Mouse (Mus musculus): Measurements from ENCODE around the gene C1ql3. TPM values are rescaled to one million over a fixed set of nuclear protein-coding genes. Genes with fewer than 3 reads are reported as not detected.

C1ql3 gene
- polyA plus RNA-seq, 1 experiment from 2014 or later: 1.0 TPM

DNA sequence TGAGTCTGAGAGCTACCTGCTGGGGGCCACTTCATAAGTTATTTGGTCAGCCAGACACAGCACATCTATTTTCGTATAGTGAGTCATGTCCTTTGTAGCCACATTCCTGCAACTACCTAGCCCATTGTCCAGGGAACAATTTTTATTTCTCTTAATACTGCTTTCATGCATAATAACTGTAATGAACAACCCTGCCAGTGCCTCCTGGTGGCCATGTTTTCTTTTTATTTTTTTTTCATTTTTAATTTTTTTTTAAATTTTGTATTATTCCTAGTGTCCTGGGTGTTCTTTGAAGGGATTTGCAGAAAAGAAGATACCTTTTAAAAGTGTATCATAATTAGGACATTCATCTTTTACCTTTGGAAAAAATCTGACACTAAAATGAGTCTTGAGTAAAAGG, 3.2 kb downstream of the C1ql3 start:
- Histone ChIP-seq H3K9ac (no peak overlapping the region), H3K27ac (no peak overlapping the region), H3K27me3 (peaks cover 46% of the 10 kb centered on the region), H3K4me2 (replicated peaks) (no peak overlapping the region), H3K36me3 (no peaks in the 10 kb centered on the region), H3K4me3 (no peak overlapping the region), H3K4me1 (peaks cover 26% of the 10 kb centered on the region), H3K9me3 (no peaks in the 10 kb centered on the region)
- 69% methylated on average over 1 of the region's 1 CpGs for WGBS
- ATAC-seq (ENCODE audit: low FRiP score, low read depth): no peak

DNA sequence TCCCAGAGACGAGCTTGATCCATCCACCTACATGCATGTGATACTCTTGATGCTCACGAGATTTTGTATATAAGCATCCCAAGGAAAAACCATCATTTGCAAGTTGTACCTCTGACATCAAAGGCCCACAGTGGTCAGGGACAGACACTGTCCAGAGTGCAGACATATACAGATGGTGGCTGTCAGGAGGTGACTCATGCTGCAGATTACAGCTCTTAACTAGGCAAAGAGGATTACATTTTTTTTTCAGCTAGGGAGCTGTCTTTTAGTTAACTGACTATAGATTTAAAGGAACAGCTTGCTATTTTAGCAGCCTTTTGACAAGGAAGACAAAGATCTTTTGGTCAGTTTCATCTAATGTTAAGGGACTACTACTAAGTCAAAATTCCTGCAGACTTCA, 11.6 kb downstream of the C1ql3 start:
- no peak overlapping the region for H3K27ac ChIP-seq
- no peaks in the 10 kb centered on the region for H3K9me3 ChIP-seq
- WGBS: 69% methylated on average over 2 of the region's 2 CpGs
- no peak overlapping the region for H3K4me2 ChIP-seq (replicated peaks)
- no peaks in the 10 kb centered on the region for H3K27me3 ChIP-seq
- no peak for ATAC-seq (ENCODE audit: low FRiP score, low read depth)
- H3K36me3 ChIP-seq: no peaks in the 10 kb centered on the region
- no peak overlapping the region for H3K4me3 ChIP-seq
- H3K9ac ChIP-seq: no peak overlapping the region
- H3K4me1 ChIP-seq: no peaks in the 10 kb centered on the region

DNA sequence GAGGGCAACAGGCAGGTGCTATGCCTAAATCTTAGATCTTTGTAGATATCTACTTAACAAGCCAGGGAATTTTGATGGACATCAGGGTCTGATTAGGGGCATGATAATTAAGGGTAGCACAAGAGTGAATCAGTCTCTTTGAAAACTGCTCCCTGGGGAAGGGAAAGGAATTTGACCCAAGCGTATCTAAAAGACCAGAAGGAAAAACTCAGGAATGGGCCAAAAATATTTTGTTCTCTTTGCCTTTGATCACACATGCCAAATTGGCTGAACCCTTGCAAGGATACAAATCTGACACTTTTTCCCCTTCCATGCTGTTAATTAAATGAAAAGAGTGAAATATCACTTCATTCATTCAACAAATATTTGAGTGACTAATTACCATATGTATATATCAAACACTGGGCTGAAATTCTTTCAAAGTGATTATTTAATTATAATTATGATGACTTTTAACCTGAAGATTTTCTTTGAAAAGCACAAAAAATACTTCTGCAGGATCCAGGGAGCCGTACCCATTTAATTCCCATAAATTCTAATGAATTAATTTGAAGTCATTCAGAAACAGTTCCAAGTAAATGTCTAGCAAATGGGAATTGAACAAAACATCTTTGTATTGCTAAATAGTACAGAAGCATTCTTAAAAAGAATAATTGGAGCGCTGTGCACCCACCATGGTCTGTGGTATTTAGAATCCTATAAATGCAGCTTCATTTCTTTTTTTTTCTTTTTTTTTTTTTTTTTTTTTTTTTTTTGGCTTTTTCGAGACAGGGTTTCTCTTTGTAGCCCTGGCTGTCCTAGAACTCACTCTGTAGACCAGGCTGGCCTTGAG, 26.5 kb downstream of the C1ql3 start:
- no peak overlapping the region for H3K9ac ChIP-seq
- H3K9me3 ChIP-seq: no peaks in the 10 kb centered on the region

DNA sequence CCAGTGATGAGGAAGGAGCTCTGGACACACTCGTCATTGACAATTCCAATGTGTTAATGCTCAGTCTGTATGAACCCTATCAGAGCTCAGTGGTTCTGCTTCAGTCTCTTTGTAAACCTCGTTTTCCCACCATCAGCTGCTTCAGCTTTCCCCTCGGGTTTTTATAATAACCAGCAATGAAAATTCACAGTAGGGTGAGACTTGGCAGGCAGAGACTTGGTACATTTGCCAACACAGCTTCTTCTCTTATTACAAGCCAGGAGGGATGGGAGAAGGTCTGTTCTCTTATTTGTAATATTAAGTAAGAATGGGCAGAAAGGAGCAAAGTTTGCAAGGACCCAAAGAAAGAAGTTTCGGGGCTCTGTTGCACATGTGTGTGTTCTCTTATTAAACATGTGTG, 32.8 kb downstream of the C1ql3 start:
- no peak for ATAC-seq (ENCODE audit: low FRiP score, low read depth)
- H3K4me3 ChIP-seq: no peak overlapping the region
- peaks cover 6% of the 10 kb centered on the region; the same call in 1 of the 2 replicates for H3K4me1 ChIP-seq
- H3K27me3 ChIP-seq: no peaks in the 10 kb centered on the region
- 56% methylated on average over 4 of the region's 4 CpGs for WGBS
- H3K9me3 ChIP-seq: no peaks in the 10 kb centered on the region
- H3K27ac ChIP-seq: no peak overlapping the region
- no peak overlapping the region for H3K9ac ChIP-seq
- H3K36me3 ChIP-seq: no peaks in the 10 kb centered on the region
- H3K4me2 ChIP-seq (replicated peaks): no peak overlapping the region

More for the DNA sequence above, 26.5 kb downstream of the C1ql3 start:
- no peak for ATAC-seq (ENCODE audit: low FRiP score, low read depth)
- Histone ChIP-seq H3K27ac (no peak overlapping the region), H3K4me2 (replicated peaks) (no peak overlapping the region), H3K36me3 (no peaks in the 10 kb centered on the region), H3K4me3 (no peak overlapping the region), H3K4me1 (no peaks in the 10 kb centered on the region), H3K27me3 (no peaks in the 10 kb centered on the region)
- 62% methylated on average over 4 of the region's 4 CpGs for WGBS

DNA sequence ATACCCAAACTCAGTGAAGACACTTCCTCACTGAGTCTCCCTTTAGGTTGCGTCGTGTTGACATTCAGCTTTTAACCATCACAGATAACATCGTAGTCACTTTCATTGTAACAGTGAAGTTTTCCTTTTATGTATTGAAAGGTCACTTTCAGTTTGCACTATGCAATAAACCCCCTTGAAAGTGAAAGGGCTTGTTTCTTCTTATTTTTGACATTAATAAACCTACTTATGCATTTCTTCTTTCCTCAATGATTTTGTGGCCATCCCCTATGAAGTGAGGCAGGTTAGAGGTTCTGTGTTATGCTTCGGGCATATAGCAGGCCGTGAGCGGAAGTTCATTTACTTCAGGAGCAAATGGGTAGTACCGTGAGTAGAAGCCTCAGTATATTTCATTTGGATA, 34.2 kb downstream of the C1ql3 start:
- 92% methylated on average over 7 of the region's 7 CpGs for WGBS
- Histone ChIP-seq H3K4me1 (peaks cover 6% of the 10 kb centered on the region; the same call in 1 of the 2 replicates), H3K36me3 (no peaks in the 10 kb centered on the region), H3K4me2 (replicated peaks) (no peak overlapping the region), H3K4me3 (no peak overlapping the region), H3K9me3 (no peaks in the 10 kb centered on the region), H3K27ac (no peak overlapping the region), H3K27me3 (no peaks in the 10 kb centered on the region), H3K9ac (no peak overlapping the region)
- ATAC-seq (ENCODE audit: low FRiP score, low read depth): no peak

DNA sequence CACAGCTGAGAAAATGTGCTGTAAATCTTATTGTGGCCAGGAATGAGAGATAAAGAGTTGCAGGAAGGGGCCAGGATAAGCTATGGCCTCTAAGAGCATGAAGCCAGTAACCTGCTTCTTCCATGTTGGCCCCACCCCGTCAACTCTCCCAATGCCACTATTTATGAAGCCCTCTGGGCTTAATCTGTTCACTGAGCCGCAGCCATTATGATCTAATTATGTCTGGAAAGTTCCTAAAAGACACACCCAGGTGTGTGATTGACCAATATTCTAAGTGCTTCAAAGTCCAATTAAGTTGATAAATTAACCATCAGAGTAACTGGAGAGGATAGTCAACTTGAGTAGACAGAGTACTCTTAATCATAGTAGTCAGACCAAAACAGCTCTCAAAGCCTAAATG, 37.9 kb downstream of the C1ql3 start:
- ATAC-seq (ENCODE audit: low FRiP score, low read depth): no peak
- Histone ChIP-seq H3K27me3 (no peaks in the 10 kb centered on the region), H3K36me3 (no peaks in the 10 kb centered on the region), H3K4me3 (no peak overlapping the region), H3K9ac (no peak overlapping the region), H3K4me2 (replicated peaks) (no peak overlapping the region), H3K27ac (no peak overlapping the region), H3K4me1 (peaks cover 4% of the 10 kb centered on the region; the same call in 1 of the 2 replicates), H3K9me3 (no peaks in the 10 kb centered on the region)
- WGBS: 58% methylated on average over 2 of the region's 2 CpGs

DNA sequence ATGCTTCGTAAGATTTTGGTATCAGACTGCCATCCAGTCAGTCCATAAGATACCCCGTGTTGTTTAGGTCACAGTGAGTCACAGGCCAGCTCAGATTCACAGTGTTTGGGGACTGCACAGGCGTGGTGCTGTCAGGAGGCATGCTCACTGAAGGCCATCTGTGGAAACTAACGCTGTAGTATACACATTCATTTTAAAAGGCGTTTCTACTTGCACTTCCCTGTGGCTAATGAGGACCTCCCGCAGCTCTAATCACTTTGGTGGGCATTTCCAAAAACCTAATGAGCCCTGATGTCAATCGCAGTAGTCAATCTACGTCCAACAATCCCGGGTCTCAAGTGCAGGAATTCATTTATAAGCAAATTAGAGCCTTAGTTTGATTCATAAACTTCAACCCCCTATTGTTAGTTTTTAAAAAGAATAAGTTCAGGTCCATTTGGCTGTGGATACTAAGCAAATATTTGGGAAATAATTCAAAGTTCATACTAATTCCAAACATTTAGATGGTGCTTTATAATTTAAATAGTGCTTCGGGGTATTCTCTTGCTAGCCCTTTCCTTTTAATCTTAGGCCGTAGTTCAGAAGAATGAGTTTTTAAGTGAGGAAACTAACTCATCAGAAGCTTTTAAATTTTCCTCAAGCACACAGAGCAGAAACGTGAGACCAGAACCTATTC, 41.4 kb downstream of the C1ql3 start:
- WGBS: 42% methylated on average over 12 of the region's 12 CpGs
- 0 out of 2 replicates have a peak, but pooled peaks have one; percentile 66 for ATAC-seq (ENCODE audit: low FRiP score, low read depth)
- no peak overlapping the region for H3K27ac ChIP-seq
- H3K4me1 ChIP-seq: no peaks in the 10 kb centered on the region
- no peak overlapping the region for H3K9ac ChIP-seq
- H3K36me3 ChIP-seq: no peaks in the 10 kb centered on the region
- no peak overlapping the region for H3K4me2 ChIP-seq (replicated peaks)
- H3K27me3 ChIP-seq: no peaks in the 10 kb centered on the region
- no peaks in the 10 kb centered on the region for H3K9me3 ChIP-seq
- H3K4me3 ChIP-seq: no peak overlapping the region

DNA sequence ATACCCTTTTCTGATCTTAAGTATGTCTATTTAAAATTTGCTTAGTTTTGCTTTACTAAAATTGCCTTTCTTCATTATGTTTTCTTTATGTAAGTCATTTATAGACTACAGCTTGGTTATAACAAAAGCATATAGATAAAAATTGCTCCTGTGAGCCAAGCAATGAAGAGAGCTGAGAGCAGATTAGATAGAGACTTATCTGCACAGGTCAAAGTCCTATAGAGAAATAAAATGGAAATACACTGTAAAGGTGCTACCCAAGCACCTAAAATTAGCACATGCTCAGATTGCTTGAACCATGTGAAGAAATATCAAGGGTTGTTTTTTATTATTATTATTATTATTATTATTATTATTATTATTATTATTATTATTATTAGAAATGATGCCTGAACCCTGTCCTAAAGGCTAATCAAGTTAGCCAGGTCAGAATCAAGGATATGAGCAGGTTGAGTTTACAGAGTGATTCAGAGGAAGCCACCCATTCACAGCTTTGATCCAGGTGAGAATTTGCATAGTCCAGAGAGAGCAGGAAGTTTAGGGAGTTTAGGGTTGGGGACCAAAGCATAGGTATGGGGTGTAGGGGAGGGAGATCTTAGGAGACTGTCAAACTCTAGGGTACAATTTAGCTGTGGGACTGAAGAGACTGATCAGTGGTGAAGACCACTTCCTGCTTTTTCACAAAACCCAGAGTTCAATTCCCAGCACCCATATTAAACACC, 54.7 kb downstream of the C1ql3 start:
- no peak overlapping the region for H3K4me2 ChIP-seq (replicated peaks)
- no peak overlapping the region for H3K27ac ChIP-seq
- H3K9me3 ChIP-seq: no peaks in the 10 kb centered on the region
- H3K27me3 ChIP-seq: no peaks in the 10 kb centered on the region
- no peak overlapping the region for H3K9ac ChIP-seq
- no peak for ATAC-seq (ENCODE audit: low FRiP score, low read depth)
- no peaks in the 10 kb centered on the region for H3K36me3 ChIP-seq
- no peak overlapping the region for H3K4me3 ChIP-seq
- no peaks in the 10 kb centered on the region for H3K4me1 ChIP-seq

Other genes starting within 250 kb of the C1ql3 start
- 13.0 and 15.3 TPM in 2 replicates for gene Pter, start 87.8 kb downstream of the C1ql3 start, polyA plus RNA-seq (2015; fragmentation: Nextera tagmentation; extraction: Ambion mirVana)